Comparison of ENCODE assay signal across 23 mouse cellular contexts in genomic region chr19:48727601-48728000, GRCm38 (mm10).
DNase-seq lines count a peak whose midpoint lies in the region; ATAC-seq lines count a peak whose summit lies in the region.
"Had no signal": no experiment of that assay in that cellular context is flagged by ENCODE, and none has a peak within 500 bp of the region (broad histone marks: within the 10 kb centered on the region; RNA-seq: fewer than 3 reads in every experiment).

No protein-coding gene starts in this region.

- H3K27me3 ChIP-seq in forebrain, embryonic 14.5 days (replicated peaks; ENCODE audit: control insufficient read depth, insufficient read depth, low read length), result no peaks in the 10 kb centered on the region
- peaks cover 20% of the 10 kb centered on the region for H3K27me3 ChIP-seq in forebrain, embryonic 10.5 days (ENCODE audit: poor library complexity, severe bottlenecking)
- H3K27me3 ChIP-seq in midbrain, embryonic 13.5 days, result no peaks in the 10 kb centered on the region
- H3K27me3 ChIP-seq: forebrain, embryonic 15.5 days; heart, embryonic 15.5 days; hindbrain, embryonic 13.5 days had no signal

- intact Hi-C loops in left cerebral cortex, postnatal 14 days (cut with DNase I), result no loop called here

- peaks cover 16% of the 10 kb centered on the region; the same call in 1 of the 2 replicates for H3K4me1 ChIP-seq in forebrain, embryonic 14.5 days (ENCODE audit: control insufficient read depth, insufficient read depth, low read length)
- peaks cover 38% of the 10 kb centered on the region for H3K4me1 ChIP-seq in forebrain, embryonic 10.5 days
- H3K4me1 ChIP-seq in midbrain, embryonic 13.5 days (replicated peaks), result peaks cover 24% of the 10 kb centered on the region
- H3K4me1 ChIP-seq: heart, embryonic 15.5 days had no signal

- peak; percentile 65 for DNase-seq in forebrain, embryonic 14.5 days (ENCODE audit: low spot score)
- no peak for DNase-seq in forebrain, embryonic 10.5 days (ENCODE audit: extremely low spot score, low spot score)
- DNase-seq in left cerebral cortex, postnatal 14 days (ENCODE audit: low spot score in 2 of 2), result peak; percentile 18 to 59
- no peak for DNase-seq in left cerebral cortex, adult 11 months (ENCODE audit: low spot score)
- peak; percentile 14 to 20 for DNase-seq in right cerebral cortex, adult 2 months (ENCODE audit: low spot score in 2 of 2)
- no peak for DNase-seq in right cerebral cortex, postnatal 4 days
- no peak for DNase-seq in gastrocnemius, adult 18-20 months (ENCODE audit: low spot score)
- DNase-seq: adrenal gland, postnatal 10 days; B cell, adult 2 months; cerebellum, adult 2 months; cerebellum, postnatal 10 days; gastrocnemius, postnatal 10 days; heart, adult 18-20 months; heart, postnatal 14 days had no signal

- 69% methylated on average over 5 of the region's 5 CpGs for WGBS in forebrain, embryonic 14.5 days
- 94% methylated on average over 5 of the region's 5 CpGs for WGBS in forebrain, embryonic 10.5 days
- WGBS in midbrain, embryonic 13.5 days, result 92% methylated on average over 5 of the region's 5 CpGs

- H3K36me3 ChIP-seq in forebrain, embryonic 14.5 days (ENCODE audit: control insufficient read depth, insufficient read depth, low read length), result no peaks in the 10 kb centered on the region
- no peaks in the 10 kb centered on the region for H3K36me3 ChIP-seq in forebrain, embryonic 10.5 days (replicated peaks)
- no peaks in the 10 kb centered on the region for H3K36me3 ChIP-seq in midbrain, embryonic 13.5 days
- H3K36me3 ChIP-seq: embryonic facial prominence, embryonic 10.5 days; forebrain, embryonic 15.5 days; G1E; heart, embryonic 15.5 days; hindbrain, embryonic 13.5 days had no signal

- ATAC-seq in forebrain, embryonic 14.5 days, result no peak
- ATAC-seq in midbrain, embryonic 13.5 days, result no peak
- ATAC-seq: CD4-positive, CD25-positive, alpha-beta regulatory T cell, adult 4 months; hindbrain, postnatal 0 days had no signal

- no peak overlapping the region for H3K9ac ChIP-seq in forebrain, embryonic 14.5 days (ENCODE audit: low read length)
- no peak overlapping the region for H3K9ac ChIP-seq in midbrain, embryonic 13.5 days (replicated peaks)
- H3K9ac ChIP-seq: forebrain, embryonic 15.5 days; heart, embryonic 15.5 days; hindbrain, embryonic 13.5 days had no signal

- H3K4me3 ChIP-seq in forebrain, embryonic 14.5 days (ENCODE audit: low read depth, low read length), result no peak overlapping the region
- H3K4me3 ChIP-seq in forebrain, embryonic 10.5 days, result no peak overlapping the region
- no peak overlapping the region for H3K4me3 ChIP-seq in midbrain, embryonic 13.5 days (replicated peaks)
- H3K4me3 ChIP-seq: embryonic facial prominence, embryonic 10.5 days; forebrain, embryonic 15.5 days; heart, embryonic 15.5 days; hindbrain, embryonic 13.5 days had no signal

- H3K27ac ChIP-seq in forebrain, embryonic 14.5 days (ENCODE audit: low read depth, low read length), result no peak overlapping the region
- no peak overlapping the region for H3K27ac ChIP-seq in forebrain, embryonic 10.5 days
- no peak overlapping the region for H3K27ac ChIP-seq in midbrain, embryonic 13.5 days
- H3K27ac ChIP-seq: embryonic facial prominence, embryonic 10.5 days; forebrain, embryonic 15.5 days; heart, embryonic 15.5 days; hindbrain, embryonic 13.5 days; hindbrain, postnatal 0 days had no signal

- H3K9me3 ChIP-seq in forebrain, embryonic 14.5 days (replicated peaks; ENCODE audit: control insufficient read depth, low read length), result no peaks in the 10 kb centered on the region
- no peaks in the 10 kb centered on the region for H3K9me3 ChIP-seq in forebrain, embryonic 10.5 days
- H3K9me3 ChIP-seq in midbrain, embryonic 13.5 days, result no peaks in the 10 kb centered on the region
- H3K9me3 ChIP-seq: embryonic facial prominence, embryonic 10.5 days; forebrain, embryonic 15.5 days; heart, embryonic 15.5 days; hindbrain, embryonic 13.5 days had no signal

- H3K4me2 ChIP-seq in forebrain, embryonic 14.5 days (ENCODE audit: low read length), result no peak overlapping the region
- no peak overlapping the region for H3K4me2 ChIP-seq in midbrain, embryonic 13.5 days (replicated peaks)
- H3K4me2 ChIP-seq: forebrain, embryonic 15.5 days; heart, embryonic 11.5 days; heart, embryonic 15.5 days; hindbrain, embryonic 13.5 days had no signal

Comparison
In these comparisons a context has a peak if more than half of its experiments do, and no peak if none do; other contexts are left out.
1. DNase-seq: peak in forebrain, embryonic 14.5 days (single experiment), left cerebral cortex, postnatal 14 days (2 of 2) and right cerebral cortex, adult 2 months (2 of 2); none in forebrain, embryonic 10.5 days (single experiment), left cerebral cortex, adult 11 months (single experiment), right cerebral cortex, postnatal 4 days (single experiment) and gastrocnemius, adult 18-20 months (single experiment).